Mouse (Mus musculus) layer of hippocampus, postnatal 25 days (tissue): ENCODE results near the gene Actr2. TPM values are rescaled to one million over a fixed set of nuclear protein-coding genes. Genes with fewer than 3 reads are reported as not detected.
A peak's percentile ranks its signal among the peaks of the same experiment; 100 is the strongest.
"Not testable (repeated sequence)": the region's sequence is repeated elsewhere in the genome, so short reads cannot be mapped to it uniquely, and the experiment has no call there.

Experiments used
- DNase-seq, 2 experiments: peaks; one replicate each; pipeline ENCODE4 v3.0.0; 2022; ENCODE audit warnings: mixed read lengths in 2 of 2, low spot score in 1 of 2; ENCODE audit errors: extremely low spot score in 1 of 2
- total RNA-seq, 2 experiments: library from RNA; stranded (reverse); gene quantifications; 2 replicates each; pipeline ENCODE4 v1.2.3; 2021

Actr2 gene
- 100 to 1,000 TPM; 351 to 355 TPM for total RNA-seq

GRCm38 (mm10) chr11:20112741-20113480 lies at the start of gene Actr2:
Gene Actr2, minus strand, starts transcription at chr11:20112913.
- DNase-seq = peak; percentile 91 to 95

GRCm38 (mm10) chr11:20158879-20159278 lies 46.2 kb upstream of the Actr2 start:
- no peak for DNase-seq

GRCm38 (mm10) chr11:20153542-20153941 lies 40.8 kb upstream of the Actr2 start:
- DNase-seq = not testable (repeated sequence)

- DNase-seq = no peak
Measured at GRCm38 (mm10) chr11:20152107-20152901, 39.6 kb upstream of the Actr2 start.

GRCm38 (mm10) chr11:20151290-20151689 lies 38.6 kb upstream of the Actr2 start:
- DNase-seq = no peak

- DNase-seq = no peak
Measured at GRCm38 (mm10) chr11:20149936-20150335, 37.2 kb upstream of the Actr2 start.

GRCm38 (mm10) chr11:20145383-20145782 lies 32.7 kb upstream of the Actr2 start:
- DNase-seq = no peak

GRCm38 (mm10) chr11:20144536-20145263 lies 32.0 kb upstream of the Actr2 start:
- DNase-seq = no peak

- not testable (repeated sequence) for DNase-seq
Measured at GRCm38 (mm10) chr11:20143687-20144086, 31.0 kb upstream of the Actr2 start.

GRCm38 (mm10) chr11:20142516-20142915 lies 29.8 kb upstream of the Actr2 start:
- no peak for DNase-seq

GRCm38 (mm10) chr11:20140286-20140685 lies 27.6 kb upstream of the Actr2 start:
- no peak for DNase-seq

GRCm38 (mm10) chr11:20139711-20140110 lies 27.0 kb upstream of the Actr2 start:
- DNase-seq = no peak

- no peak for DNase-seq
Measured at GRCm38 (mm10) chr11:20138498-20139208, 25.9 kb upstream of the Actr2 start.

GRCm38 (mm10) chr11:20137872-20138271 lies 25.2 kb upstream of the Actr2 start:
- DNase-seq = no peak

- no peak for DNase-seq
Measured at GRCm38 (mm10) chr11:20136314-20136713, 23.6 kb upstream of the Actr2 start.

GRCm38 (mm10) chr11:20134869-20135268 lies 22.2 kb upstream of the Actr2 start:
- DNase-seq = not testable (repeated sequence)

GRCm38 (mm10) chr11:20133721-20134120 lies 21.0 kb upstream of the Actr2 start:
- no peak for DNase-seq

- DNase-seq = peak; percentile 30 to 77
Measured at GRCm38 (mm10) chr11:20132955-20133562, 20.3 kb upstream of the Actr2 start.

GRCm38 (mm10) chr11:20126673-20127516 lies 14.2 kb upstream of the Actr2 start:
- DNase-seq = no peak
